Mouse (Mus musculus) intestine, postnatal 0 days (tissue): Measurements from ENCODE around the gene Atp6v0e2. TPM values are rescaled to one million over a fixed set of nuclear protein-coding genes. Genes with fewer than 3 reads are reported as not detected.

ENCODE experiments used
- ATAC-seq: fragments of 200-750 bp; cut with Nextera tagmentation; 2 replicates; pipeline ENCODE4 v1.8.0; 2017; ENCODE audit warnings: mild to moderate bottlenecking, moderate TSS enrichment, moderate library complexity
- H3K27ac ChIP-seq: fragments of 300-500 bp; sonication (generic); 2 replicates; pipeline ENCODE4 v1.5.1; 2014; ENCODE audit warnings: mild to moderate bottlenecking, low read depth, low read length, moderate library complexity
- H3K27me3 ChIP-seq: fragments of 300-500 bp; sonication (generic); replicated peaks from 2 replicates; pipeline ENCODE4 v1.6.1; 2014; ENCODE audit warnings: low read length, mixed read lengths; ENCODE audit not compliant: control insufficient read depth, insufficient read depth
- H3K36me3 ChIP-seq: fragments of 300-500 bp; sonication (generic); 2 replicates; pipeline ENCODE4 v1.6.1; 2014; ENCODE audit warnings: mild to moderate bottlenecking, moderate library complexity; ENCODE audit not compliant: control insufficient read depth, insufficient read depth
- H3K4me1 ChIP-seq: fragments of 300-500 bp; sonication (generic); replicated peaks from 2 replicates; pipeline ENCODE4 v1.6.1; 2014; ENCODE audit warnings: antibody characterized with exemption, low read length, mixed read lengths; ENCODE audit not compliant: control insufficient read depth, insufficient read depth
- H3K4me2 ChIP-seq: fragments of 300-500 bp; sonication (generic); replicated peaks from 2 replicates; pipeline ENCODE4 v1.6.1; 2014; ENCODE audit warnings: low read depth, mild to moderate bottlenecking, moderate library complexity
- H3K4me3 ChIP-seq: fragments of 300-500 bp; sonication (generic); 2 replicates; pipeline ENCODE4 v1.5.1; 2014; ENCODE audit warnings: low read depth, low read length
- H3K9ac ChIP-seq: fragments of 300-500 bp; sonication (generic); 2 replicates; pipeline ENCODE4 v1.6.1; 2014; ENCODE audit warnings: mild to moderate bottlenecking, low read depth, low read length
- H3K9me3 ChIP-seq: fragments of 300-500 bp; sonication (generic); 2 replicates; pipeline ENCODE4 v1.6.1; 2016; ENCODE audit warnings: mixed run types; ENCODE audit not compliant: control insufficient read depth
- CTCF ChIP-seq: sonication (generic); IDR thresholded peaks from 2 replicates; pipeline ENCODE4 v1.5.1; 2016; ENCODE audit warnings: low read depth, mild to moderate bottlenecking, control low read depth, antibody characterized with exemption, moderate library complexity
- WGBS: fragments of 180-500 bp; shearing (Covaris S2); extraction: QIAGEN DNeasy Blood & Tissue Kit; methylation state at CpG from one replicate; pipeline ENCODE4 v1.1.7; 2014; 5-methylcytosine and 5-hydroxymethylcytosine counted together
- polyA plus RNA-seq: library from polyadenylated mRNA; unstranded; fragments of >200 nt; fragmentation: Nextera tagmentation; extraction: Ambion mirVana; gene quantifications from 2 replicates; pipeline ENCODE4 v1.2.1, GENCODE M21; 2015

The Atp6v0e2 gene
- polyA plus RNA-seq, 1 experiment from 2014 or later: 23.7 TPM

DNA sequence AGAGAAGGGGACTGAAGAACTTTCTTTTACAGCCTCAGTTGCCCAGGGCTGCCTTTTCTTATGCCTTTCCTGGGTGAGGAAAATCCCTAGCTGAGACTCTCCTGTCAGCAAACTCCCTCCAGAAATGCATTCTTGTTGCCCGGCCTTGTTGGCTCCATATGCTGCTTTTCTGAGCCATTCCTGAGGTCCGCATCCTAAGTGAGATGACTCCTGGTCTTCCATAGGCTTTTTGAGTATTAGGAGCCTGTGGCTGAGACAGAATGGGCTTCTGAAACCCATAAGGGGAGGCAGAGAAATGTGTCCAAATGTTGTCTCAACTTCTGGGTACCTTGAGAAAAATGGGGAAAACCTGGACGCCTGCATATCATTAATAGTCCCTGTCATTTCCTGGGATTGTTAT is 36.6 kb downstream of the Atp6v0e2 start:
- Histone ChIP-seq H3K4me2 (no peak overlapping the region), H3K27me3 (no peaks in the 10 kb centered on the region), H3K27ac (no peak overlapping the region), H3K9me3 (no peaks in the 10 kb centered on the region), H3K4me1 (0 out of 2 replicates have a peak, but pooled peaks cover 7% of the 10 kb centered on the region), H3K9ac (no peak overlapping the region), H3K4me3 (no peak overlapping the region), H3K36me3 (no peaks in the 10 kb centered on the region)
- TF ChIP-seq CTCF: no peak
- WGBS: 69% methylated on average over 3 of the region's 3 CpGs
- no peak for ATAC-seq

DNA sequence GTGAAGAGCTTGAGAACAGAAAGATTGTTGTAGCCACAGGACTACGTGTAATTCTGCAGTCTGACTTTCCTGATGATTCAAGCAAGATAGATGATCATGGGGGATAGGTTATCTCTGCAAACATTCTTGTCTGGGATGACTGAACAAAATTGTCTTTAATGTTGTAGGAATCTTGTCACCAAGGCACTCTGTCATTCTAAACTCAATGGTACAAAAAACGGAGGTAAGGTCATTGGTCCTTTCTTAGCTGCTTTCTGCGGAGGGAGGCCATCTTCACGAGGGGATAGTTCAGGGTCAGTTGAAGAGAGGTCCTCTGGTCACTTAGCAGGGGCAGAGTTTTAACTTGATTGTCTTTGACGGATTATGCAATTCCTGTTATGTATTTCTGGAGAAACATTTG is 41.3 kb downstream of the Atp6v0e2 start:
- TF ChIP-seq CTCF: no peak
- Histone ChIP-seq H3K4me1 (no peaks in the 10 kb centered on the region), H3K27me3 (no peaks in the 10 kb centered on the region), H3K9me3 (no peaks in the 10 kb centered on the region), H3K36me3 (no peaks in the 10 kb centered on the region), H3K27ac (0 out of 2 replicates have a peak overlapping the region, but pooled peaks have one; percentile 46), H3K9ac (no peak overlapping the region), H3K4me2 (no peak overlapping the region), H3K4me3 (no peak overlapping the region)
- ATAC-seq: no peak
- WGBS: 43% methylated on average over 5 of the region's 5 CpGs

DNA sequence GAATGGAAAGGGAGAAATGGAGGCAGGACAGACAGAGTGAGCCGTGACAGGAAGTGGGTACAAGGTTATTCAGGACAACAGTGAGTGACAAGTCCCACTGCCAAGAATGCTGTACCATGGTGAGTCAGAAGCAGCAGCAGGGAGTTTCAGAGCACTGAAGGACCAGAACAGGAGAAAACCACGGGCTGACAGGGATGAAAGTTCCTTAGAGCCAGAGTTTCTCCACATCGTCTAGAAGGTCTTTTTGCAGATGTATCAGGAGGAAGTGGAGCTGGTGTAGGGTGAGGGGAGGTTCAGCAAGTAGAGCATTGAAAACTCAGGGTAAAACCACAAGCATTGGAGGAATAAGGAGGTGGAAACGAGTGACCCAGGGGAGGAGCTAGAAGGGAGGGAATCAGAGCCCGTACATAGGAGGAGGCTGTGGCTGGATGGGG is 41.8 kb downstream of the Atp6v0e2 start:
- TF ChIP-seq CTCF: no peak
- no peak overlapping the region for H3K9ac ChIP-seq
- ATAC-seq: no peak

DNA sequence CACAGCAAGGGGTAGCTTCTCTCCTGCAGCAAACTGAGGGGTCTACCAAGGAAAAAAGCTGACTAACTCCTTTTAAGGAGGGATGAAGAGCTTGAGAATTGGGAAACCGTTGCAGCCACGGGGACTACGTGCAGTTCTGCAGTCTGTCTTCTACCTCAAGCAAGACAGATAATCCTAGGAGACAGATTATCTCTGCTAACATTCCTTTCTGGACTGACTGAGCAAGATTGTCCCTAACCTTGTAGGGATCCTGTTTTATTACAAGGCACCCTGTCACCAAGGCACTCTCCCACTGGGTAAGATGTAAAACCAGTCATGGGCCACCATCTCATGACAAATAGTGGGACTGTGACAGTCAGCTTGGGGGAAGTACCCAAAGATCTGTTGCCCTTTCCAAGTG is 43.8 kb downstream of the Atp6v0e2 start:
- Histone ChIP-seq H3K4me3 (no peak overlapping the region), H3K9me3 (no peaks in the 10 kb centered on the region), H3K36me3 (no peaks in the 10 kb centered on the region), H3K27me3 (no peaks in the 10 kb centered on the region), H3K27ac (no peak overlapping the region), H3K4me2 (no peak overlapping the region), H3K9ac (no peak overlapping the region), H3K4me1 (no peaks in the 10 kb centered on the region)
- no peak for ATAC-seq
- no peak for TF ChIP-seq CTCF
- 26% methylated on average over 3 of the region's 3 CpGs for WGBS

More for the DNA sequence above, 41.8 kb downstream of the Atp6v0e2 start:
- H3K4me1 ChIP-seq: no peaks in the 10 kb centered on the region
- H3K36me3 ChIP-seq: no peaks in the 10 kb centered on the region
- H3K9me3 ChIP-seq: no peaks in the 10 kb centered on the region
- no peak overlapping the region for H3K4me3 ChIP-seq
- 0 out of 2 replicates have a peak overlapping the region, but pooled peaks have one; percentile 27 for H3K4me2 ChIP-seq
- WGBS: 33% methylated on average over 5 of the region's 5 CpGs
- no peaks in the 10 kb centered on the region for H3K27me3 ChIP-seq
- 0 out of 2 replicates have a peak overlapping the region, but pooled peaks have one; percentile 46 for H3K27ac ChIP-seq

DNA sequence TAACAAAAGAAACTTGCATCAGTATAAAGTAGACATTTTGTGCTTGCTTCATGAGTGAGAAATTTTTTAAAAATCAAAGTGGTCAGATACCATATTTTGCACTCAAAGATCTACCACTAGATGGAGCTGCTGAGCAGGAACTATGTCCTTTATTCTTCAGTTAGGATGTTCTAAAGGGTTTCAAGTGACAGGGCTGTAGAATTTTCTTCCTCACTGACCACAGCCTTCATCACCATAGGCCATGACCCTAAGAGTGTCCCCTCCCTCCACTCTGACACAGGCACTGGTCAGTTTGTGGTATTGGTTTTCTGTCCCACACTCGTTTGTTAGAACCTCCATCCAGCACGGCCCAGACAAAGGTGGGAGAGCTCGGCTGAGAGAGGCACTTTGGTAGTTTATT is 44.6 kb downstream of the Atp6v0e2 start:
- no peak for ATAC-seq
- TF ChIP-seq CTCF: peak; percentile 85

DNA sequence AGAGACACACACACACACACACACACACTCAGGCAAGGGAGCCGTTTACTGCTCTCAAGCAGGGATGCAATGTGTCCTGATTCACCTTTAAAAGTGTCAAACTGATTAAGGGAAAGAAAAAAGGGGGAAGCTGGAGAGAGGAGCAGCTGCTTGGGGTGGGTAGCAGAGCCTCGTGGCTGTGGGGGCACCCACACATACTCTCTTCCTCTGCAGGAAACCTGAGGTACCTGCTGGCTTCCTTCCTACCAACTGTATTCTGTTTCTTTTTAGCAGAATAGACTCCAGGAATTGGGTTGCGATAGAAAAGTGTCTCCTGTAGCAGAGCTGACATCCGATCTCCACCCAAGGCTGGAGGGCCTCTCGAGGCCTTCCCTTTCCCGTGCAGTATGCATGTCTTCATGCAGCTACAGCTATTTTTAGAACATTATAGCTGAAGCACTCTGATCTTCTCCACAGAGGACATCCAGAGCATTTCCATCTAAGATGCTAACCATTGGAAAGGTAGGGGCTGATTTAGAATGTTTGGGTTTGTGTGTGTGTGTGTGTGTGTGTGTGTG is 51.9 kb downstream of the Atp6v0e2 start, which contains the start of gene Gm45021:
Gm45021 (plus strand) TSS at position 417 of the 557 bp plus-strand sequence.
- Histone ChIP-seq H3K4me2 (no peak within 1 kb of the TSS), H3K4me3 (no peak within 1 kb of the TSS), H3K4me1 (no peaks in the 10 kb centered on the region), H3K9me3 (no peaks in the 10 kb centered on the region), H3K27me3 (no peaks in the 10 kb centered on the region), H3K27ac (no peak within 1 kb of the TSS), H3K36me3 (no peaks in the 10 kb centered on the region), H3K9ac (no peak within 1 kb of the TSS)
- TF ChIP-seq CTCF: no peak
- WGBS: 38% methylated on average over 6 of the region's 6 CpGs
- ATAC-seq: no peak

More for the DNA sequence above, 44.6 kb downstream of the Atp6v0e2 start:
- 77% methylated on average over 3 of the region's 3 CpGs for WGBS
- no peaks in the 10 kb centered on the region for H3K36me3 ChIP-seq
- H3K27me3 ChIP-seq: no peaks in the 10 kb centered on the region
- no peak overlapping the region for H3K4me2 ChIP-seq
- no peaks in the 10 kb centered on the region for H3K4me1 ChIP-seq
- no peak overlapping the region for H3K4me3 ChIP-seq
- no peaks in the 10 kb centered on the region for H3K9me3 ChIP-seq
- no peak overlapping the region for H3K27ac ChIP-seq
- no peak overlapping the region for H3K9ac ChIP-seq

Other genes starting within 250 kb of the Atp6v0e2 start
- 20.0 and 20.1 TPM in 2 replicates for gene Krba1, start 142.0 kb upstream of the Atp6v0e2 start, polyA plus RNA-seq
- gene Zfp467, start 91.8 kb upstream of the Atp6v0e2 start, polyA plus RNA-seq: 18.9 and 19.3 TPM in 2 replicates
- 0.61 and 0.74 TPM in 2 replicates for gene Sspo, start 89.4 kb upstream of the Atp6v0e2 start, polyA plus RNA-seq
- gene Lrrc61, start 17.2 kb downstream of the Atp6v0e2 start, polyA plus RNA-seq: 7.6 and 9.5 TPM in 2 replicates
- 154 and 162 TPM in 2 replicates for gene Rarres2, start 35.2 kb downstream of the Atp6v0e2 start, polyA plus RNA-seq
- not detected in 2 replicates for gene Gm45021, start 52.0 kb downstream of the Atp6v0e2 start, polyA plus RNA-seq
- gene Repin1, start 56.3 kb downstream of the Atp6v0e2 start, polyA plus RNA-seq: 11.3 and 12.0 TPM in 2 replicates
- not detected in 2 replicates for gene Gm44965, start 56.3 kb downstream of the Atp6v0e2 start, polyA plus RNA-seq
- gene Zfp775, start 64.4 kb downstream of the Atp6v0e2 start, polyA plus RNA-seq: 2.2 TPM in 2 replicates
- 0.55 and 0.63 TPM in 2 replicates for gene AI854703, start 89.1 kb downstream of the Atp6v0e2 start, polyA plus RNA-seq
- 1.1 and 1.2 TPM in 2 replicates for gene Gimap8, start 109.6 kb downstream of the Atp6v0e2 start, polyA plus RNA-seq
- gene Gimap9, start 138.5 kb downstream of the Atp6v0e2 start, polyA plus RNA-seq: 9.9 and 10.2 TPM in 2 replicates
- 9.6 and 11.3 TPM in 2 replicates for gene Gimap4, start 146.9 kb downstream of the Atp6v0e2 start, polyA plus RNA-seq
- gene Gimap6, start 170.6 kb downstream of the Atp6v0e2 start, polyA plus RNA-seq: 13.6 and 15.8 TPM in 2 replicates
- 1.3 and 2.3 TPM in 2 replicates for gene Gm28053, start 181.0 kb downstream of the Atp6v0e2 start, polyA plus RNA-seq
- gene Gimap7, start 181.0 kb downstream of the Atp6v0e2 start, polyA plus RNA-seq: 0.09 and 0.16 TPM in 2 replicates
- 15.2 and 17.8 TPM in 2 replicates for gene Gimap1, start 201.4 kb downstream of the Atp6v0e2 start, polyA plus RNA-seq
- 8.4 and 10.6 TPM in 2 replicates for gene Gimap5, start 208.6 kb downstream of the Atp6v0e2 start, polyA plus RNA-seq
- gene Gimap3, start 233.2 kb downstream of the Atp6v0e2 start, polyA plus RNA-seq: 0.58 and 0.64 TPM in 2 replicates